Mouse (Mus musculus): Measurements from ENCODE around the gene Gpr83. TPM values are rescaled to one million over a fixed set of nuclear protein-coding genes. Genes with fewer than 3 reads are reported as not detected.

Gpr83 gene
- 0.09 TPM in 2 replicates for polyA plus RNA-seq (2012; rRNA removed)

GRCm38 (mm10) chr9:14859868-14860639 is at the start of gene Gpr83:
Gpr83 (plus strand) TSS chr9:14860210.

DNA sequence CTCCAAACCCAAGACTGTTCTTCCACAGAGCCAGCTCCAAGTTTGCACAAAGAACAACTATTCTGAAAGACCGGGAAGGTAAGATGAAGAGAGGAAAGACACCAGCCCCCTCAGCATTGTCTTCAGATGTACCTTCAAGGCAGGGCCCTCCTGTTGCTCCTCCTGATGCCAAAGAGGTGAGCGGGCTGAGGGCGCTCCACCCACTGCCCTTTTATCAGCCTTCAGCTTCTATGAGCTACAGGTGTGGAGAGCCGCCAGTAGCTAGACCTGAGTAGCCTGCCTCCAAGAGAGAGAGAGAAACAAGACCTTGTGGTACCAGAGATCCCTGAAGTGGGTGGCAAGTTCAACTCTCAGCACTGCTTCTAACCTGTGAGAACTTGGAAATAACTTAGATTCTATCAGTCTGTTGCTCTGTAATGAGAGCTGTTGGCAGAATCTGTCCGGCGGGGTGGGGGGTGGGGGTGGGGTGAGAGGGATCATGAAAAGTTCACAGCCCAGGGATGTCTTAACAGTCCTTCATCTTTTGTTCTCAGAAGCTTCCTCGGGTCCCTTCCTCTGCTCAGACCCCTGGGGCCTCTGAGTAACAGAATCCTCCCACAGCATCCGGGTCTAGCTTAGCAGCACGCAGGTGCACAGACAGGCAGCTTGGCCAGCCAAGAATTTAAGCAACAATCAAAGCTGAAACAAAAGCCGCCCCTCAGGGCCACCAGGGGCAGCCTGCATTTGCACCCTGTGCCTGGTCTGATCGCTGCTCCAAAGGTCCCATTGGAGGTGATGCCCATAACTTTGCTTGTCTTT is 43.8 kb downstream of the Gpr83 start, which contains the start of gene Izumo1r:
Izumo1r (minus strand) TSS at position 369 of the 798 bp plus-strand sequence.

Other genes starting within 250 kb of the Gpr83 start
- 8.7 and 12.3 TPM in 2 replicates for gene Amotl1, start 215.2 kb upstream of the Gpr83 start, polyA plus RNA-seq (2012; rRNA removed)
- 0.77 and 0.92 TPM in 2 replicates for gene Piwil4, start 119.5 kb upstream of the Gpr83 start, polyA plus RNA-seq (2012; rRNA removed)
- 12.8 and 16.7 TPM in 2 replicates for gene Fut4, start 107.8 kb upstream of the Gpr83 start, polyA plus RNA-seq (2012; rRNA removed)
- not detected in 2 replicates for gene 1700012B09Rik, start 89.2 kb upstream of the Gpr83 start, polyA plus RNA-seq (2012; rRNA removed)
- gene Mre11a, start 75.6 kb upstream of the Gpr83 start, polyA plus RNA-seq (2012; rRNA removed), result 0.35 and 0.64 TPM in 2 replicates
- gene Ankrd49, start 75.4 kb upstream of the Gpr83 start, polyA plus RNA-seq (2012; rRNA removed), result 0.72 and 0.93 TPM in 2 replicates
- gene Izumo1r, start 43.7 kb downstream of the Gpr83 start, polyA plus RNA-seq (2012; rRNA removed), result 0.28 TPM in 1 of 2 replicates, not detected in the other
- 22.4 and 23.3 TPM in 2 replicates for gene Panx1, start 185.3 kb downstream of the Gpr83 start, polyA plus RNA-seq (2012; rRNA removed)